Mouse (Mus musculus): Measurements from ENCODE around the gene Zfp87. TPM values are rescaled to one million over a fixed set of nuclear protein-coding genes. Genes with fewer than 3 reads are reported as not detected.

The Zfp87 gene
- polyA plus RNA-seq, 1 experiment from 2014 or later: 22.0 TPM

GRCm38 (mm10) chr13:67500084-67500719, 25.8 kb downstream of the Zfp87 start, which contains the start of gene Zfp58:
TSS of gene Zfp58 (minus strand) at chr13:67500555.
- WGBS: 1% methylated on average over 22 of the region's 22 CpGs
- Histone ChIP-seq H3K27me3 (ENCODE audit: control insufficient read depth, insufficient read depth, low read length) (no peaks in the 10 kb centered on the region), H3K9me3 (ENCODE audit: control insufficient read depth, low read length) (no peaks in the 10 kb centered on the region), H3K4me3 (ENCODE audit: control insufficient read depth in 1 of 2, insufficient read depth in 1 of 2, low read depth in 1 of 2, low read length in 2 of 2) (peak within 1 kb of the TSS; percentile 66 to 90), H3K4me1 (ENCODE audit: control insufficient read depth in 2 of 2, insufficient read depth in 2 of 2, low read length in 2 of 2) (peaks cover 2 to 5% of the 10 kb centered on the region in 2 experiments; a peak in 1 of 4 replicates), H3K36me3 (ENCODE audit: control insufficient read depth, insufficient read depth, low read length) (peaks cover 2% of the 10 kb centered on the region), H3K4me2 (ENCODE audit: low read length) (peak within 1 kb of the TSS; percentile 74), H3K27ac (replicated peaks in 1 of 2; ENCODE audit: control insufficient read depth in 1 of 2, insufficient read depth in 1 of 2, low read depth in 2 of 2, low read length in 2 of 2) (peak within 1 kb of the TSS in 1 of 2 experiments; percentile 64; a peak in 3 of 4 replicates), H3K9ac (ENCODE audit: low read length) (peak within 1 kb of the TSS; percentile 75)
- peak; percentile 81 for ATAC-seq (ENCODE audit: insufficient number of reproducible peaks, insufficient read depth, low FRiP score, low read depth)

GRCm38 (mm10) chr13:67495631-67496030, 30.3 kb downstream of the Zfp87 start:
- 91% methylated on average over 1 of the region's 1 CpGs for WGBS
- Histone ChIP-seq H3K4me3 (ENCODE audit: control insufficient read depth in 1 of 2, insufficient read depth in 1 of 2, low read depth in 1 of 2, low read length in 2 of 2) (no peak overlapping the region), H3K9me3 (ENCODE audit: control insufficient read depth, low read length) (peaks cover 14% of the 10 kb centered on the region), H3K27ac (replicated peaks in 1 of 2; ENCODE audit: control insufficient read depth in 1 of 2, insufficient read depth in 1 of 2, low read depth in 2 of 2, low read length in 2 of 2) (no peak overlapping the region), H3K36me3 (ENCODE audit: control insufficient read depth, insufficient read depth, low read length) (peaks cover 47% of the 10 kb centered on the region), H3K27me3 (ENCODE audit: control insufficient read depth, insufficient read depth, low read length) (no peaks in the 10 kb centered on the region), H3K9ac (ENCODE audit: low read length) (no peak overlapping the region), H3K4me1 (ENCODE audit: control insufficient read depth in 2 of 2, insufficient read depth in 2 of 2, low read length in 2 of 2) (peaks cover 2 to 5% of the 10 kb centered on the region in 2 experiments; a peak in 1 of 4 replicates), H3K4me2 (ENCODE audit: low read length) (no peak overlapping the region)
- ATAC-seq (ENCODE audit: insufficient number of reproducible peaks, insufficient read depth, low FRiP score, low read depth): no peak

GRCm38 (mm10) chr13:67484424-67484811, 41.6 kb downstream of the Zfp87 start:
- H3K9ac ChIP-seq (ENCODE audit: low read length): peak overlapping the region; percentile 76
- WGBS: 12% methylated on average over 8 of the region's 8 CpGs
- H3K36me3 ChIP-seq (ENCODE audit: control insufficient read depth, insufficient read depth, low read length): peaks cover 16% of the 10 kb centered on the region; the same call in 1 of the 2 replicates
- H3K27me3 ChIP-seq (ENCODE audit: control insufficient read depth, insufficient read depth, low read length): no peaks in the 10 kb centered on the region
- no peaks in the 10 kb centered on the region for H3K9me3 ChIP-seq (ENCODE audit: control insufficient read depth, low read length)
- peak overlapping the region; percentile 69 to 80 for H3K4me3 ChIP-seq (ENCODE audit: control insufficient read depth in 1 of 2, insufficient read depth in 1 of 2, low read depth in 1 of 2, low read length in 2 of 2)
- peaks cover 0 to 6% of the 10 kb centered on the region in 2 experiments; a peak in 1 of 4 replicates for H3K4me1 ChIP-seq (ENCODE audit: control insufficient read depth in 2 of 2, insufficient read depth in 2 of 2, low read length in 2 of 2)
- peak overlapping the region; percentile 87 for H3K4me2 ChIP-seq (ENCODE audit: low read length)
- ATAC-seq (ENCODE audit: insufficient number of reproducible peaks, insufficient read depth, low FRiP score, low read depth): peak; percentile 33; the same call in 1 of the 2 replicates
- H3K27ac ChIP-seq (replicated peaks in 1 of 2; ENCODE audit: control insufficient read depth in 1 of 2, insufficient read depth in 1 of 2, low read depth in 2 of 2, low read length in 2 of 2): peak overlapping the region; percentile 40 to 58; a peak in 3 of 4 replicates

DNA sequence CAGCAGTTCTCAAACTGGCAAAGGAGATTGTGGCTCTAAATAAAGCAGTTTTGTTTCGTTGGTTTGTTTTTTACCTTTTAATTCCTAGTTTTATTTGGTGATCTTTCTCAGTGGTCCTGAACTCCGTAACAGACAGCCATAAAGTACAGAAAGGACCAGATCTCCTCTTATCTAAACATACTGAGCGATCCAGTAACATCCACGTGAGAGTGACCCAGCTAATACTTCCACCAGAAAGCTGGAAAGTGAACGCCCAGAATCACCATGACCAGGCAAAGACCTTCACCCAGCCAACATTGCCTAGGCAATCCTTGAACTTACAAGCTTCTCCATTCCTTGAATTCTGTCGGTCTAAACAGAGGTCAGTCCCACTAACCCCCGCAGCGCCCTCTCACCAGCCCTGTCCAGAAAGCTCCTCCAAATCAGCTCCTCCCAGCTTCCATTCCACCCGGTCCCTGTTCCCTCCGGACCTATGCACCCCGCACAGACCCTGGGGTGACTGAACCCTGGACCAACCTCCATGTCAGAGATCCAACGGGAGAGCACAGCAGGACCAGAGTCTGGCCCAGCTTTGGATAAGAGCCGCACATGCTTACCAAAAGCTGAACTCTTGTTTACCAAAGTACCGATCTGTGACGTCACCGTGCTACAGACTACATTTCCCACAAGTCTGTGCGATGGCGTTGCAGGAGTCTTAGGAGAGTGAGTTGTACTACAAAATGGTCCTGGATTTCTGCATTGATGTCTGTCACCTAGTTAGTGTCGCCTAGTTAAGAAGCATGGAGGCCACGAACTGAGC, 42.2 kb downstream of the Zfp87 start, which contains the start of gene Zfp874b:
TSS of gene Zfp874b (minus strand) at position 634 of the 799 bp plus-strand sequence.
- Histone ChIP-seq H3K27me3 (ENCODE audit: control insufficient read depth, insufficient read depth, low read length) (no peaks in the 10 kb centered on the region), H3K9ac (ENCODE audit: low read length) (peak within 1 kb of the TSS; percentile 76), H3K27ac (replicated peaks in 1 of 2; ENCODE audit: control insufficient read depth in 1 of 2, insufficient read depth in 1 of 2, low read depth in 2 of 2, low read length in 2 of 2) (peak within 1 kb of the TSS; percentile 40 to 58), H3K4me1 (ENCODE audit: control insufficient read depth in 2 of 2, insufficient read depth in 2 of 2, low read length in 2 of 2) (peaks cover 0 to 6% of the 10 kb centered on the region in 2 experiments; a peak in 1 of 4 replicates), H3K4me3 (ENCODE audit: control insufficient read depth in 1 of 2, insufficient read depth in 1 of 2, low read depth in 1 of 2, low read length in 2 of 2) (peak within 1 kb of the TSS; percentile 69 to 80), H3K9me3 (ENCODE audit: control insufficient read depth, low read length) (no peaks in the 10 kb centered on the region), H3K4me2 (ENCODE audit: low read length) (peak within 1 kb of the TSS; percentile 87), H3K36me3 (ENCODE audit: control insufficient read depth, insufficient read depth, low read length) (0 out of 2 replicates have a peak, but pooled peaks cover 12% of the 10 kb centered on the region)
- peak; percentile 91 for ATAC-seq (ENCODE audit: insufficient number of reproducible peaks, insufficient read depth, low FRiP score, low read depth)
- 2% methylated on average over 20 of the region's 20 CpGs for WGBS

GRCm38 (mm10) chr13:67481528-67481927, 44.4 kb downstream of the Zfp87 start:
- no peak for ATAC-seq (ENCODE audit: insufficient number of reproducible peaks, insufficient read depth, low FRiP score, low read depth)
- Histone ChIP-seq H3K27me3 (ENCODE audit: control insufficient read depth, insufficient read depth, low read length) (no peaks in the 10 kb centered on the region), H3K27ac (replicated peaks in 1 of 2; ENCODE audit: control insufficient read depth in 1 of 2, insufficient read depth in 1 of 2, low read depth in 2 of 2, low read length in 2 of 2) (no peak overlapping the region), H3K9ac (ENCODE audit: low read length) (no peak overlapping the region), H3K4me1 (ENCODE audit: control insufficient read depth in 2 of 2, insufficient read depth in 2 of 2, low read length in 2 of 2) (peaks cover 0 to 6% of the 10 kb centered on the region in 2 experiments; a peak in 1 of 4 replicates), H3K9me3 (ENCODE audit: control insufficient read depth, low read length) (no peaks in the 10 kb centered on the region), H3K4me3 (ENCODE audit: control insufficient read depth in 1 of 2, insufficient read depth in 1 of 2, low read depth in 1 of 2, low read length in 2 of 2) (no peak overlapping the region), H3K4me2 (ENCODE audit: low read length) (no peak overlapping the region), H3K36me3 (ENCODE audit: control insufficient read depth, insufficient read depth, low read length) (0 out of 2 replicates have a peak, but pooled peaks cover 5% of the 10 kb centered on the region)
- WGBS: 57% methylated on average over 4 of the region's 4 CpGs

GRCm38 (mm10) chr13:67469274-67469673, 56.7 kb downstream of the Zfp87 start:
- Histone ChIP-seq H3K27ac (replicated peaks in 1 of 2; ENCODE audit: control insufficient read depth in 1 of 2, insufficient read depth in 1 of 2, low read depth in 2 of 2, low read length in 2 of 2) (no peak overlapping the region), H3K4me3 (ENCODE audit: control insufficient read depth in 1 of 2, insufficient read depth in 1 of 2, low read depth in 1 of 2, low read length in 2 of 2) (no peak overlapping the region), H3K4me1 (ENCODE audit: control insufficient read depth in 2 of 2, insufficient read depth in 2 of 2, low read length in 2 of 2) (no peaks in the 10 kb centered on the region), H3K9ac (ENCODE audit: low read length) (no peak overlapping the region), H3K9me3 (ENCODE audit: control insufficient read depth, low read length) (0 out of 2 replicates have a peak, but pooled peaks cover 10% of the 10 kb centered on the region), H3K36me3 (ENCODE audit: control insufficient read depth, insufficient read depth, low read length) (peaks cover 25% of the 10 kb centered on the region), H3K4me2 (ENCODE audit: low read length) (no peak overlapping the region), H3K27me3 (ENCODE audit: control insufficient read depth, insufficient read depth, low read length) (no peaks in the 10 kb centered on the region)
- no peak for ATAC-seq (ENCODE audit: insufficient number of reproducible peaks, insufficient read depth, low FRiP score, low read depth)
- 82% methylated on average over 3 of the region's 3 CpGs for WGBS
